Mouse (Mus musculus) heart, embryonic 11.5 days (tissue): ENCODE results near the gene Rnf222. TPM values are rescaled to one million over a fixed set of nuclear protein-coding genes. Genes with fewer than 3 reads are reported as not detected.

ENCODE experiments used
- ATAC-seq: fragments of 200-750 bp; cut with Nextera tagmentation; replicated peaks from 2 replicates; pipeline ENCODE4 v1.8.0; 2017; ENCODE audit warnings: moderate library complexity; ENCODE audit not compliant: insufficient number of reproducible peaks, low FRiP score, low TSS enrichment
- H3K27ac ChIP-seq: fragments of 300-500 bp; sonication (generic); 2 replicates; pipeline ENCODE4 v1.5.1; 2014; ENCODE audit warnings: mild to moderate bottlenecking, low read depth, low read length
- H3K27me3 ChIP-seq: fragments of 300-500 bp; sonication (generic); 2 replicates; pipeline ENCODE4 v1.6.1; 2014; ENCODE audit warnings: mild to moderate bottlenecking, low read length, mixed read lengths; ENCODE audit not compliant: control insufficient read depth, insufficient read depth
- H3K36me3 ChIP-seq: fragments of 300-500 bp; sonication (generic); 2 replicates; pipeline ENCODE4 v1.6.1; 2014; ENCODE audit warnings: mild to moderate bottlenecking, low read length, moderate library complexity, mixed read lengths; ENCODE audit not compliant: control insufficient read depth, insufficient read depth
- H3K4me1 ChIP-seq: fragments of 300-500 bp; sonication (generic); 2 replicates; pipeline ENCODE4 v1.6.1; 2014; ENCODE audit warnings: low read length; ENCODE audit not compliant: control insufficient read depth, insufficient read depth
- H3K4me2 ChIP-seq: fragments of 300-500 bp; sonication (generic); 2 replicates; pipeline ENCODE4 v1.6.1; 2014; ENCODE audit warnings: mild to moderate bottlenecking, moderate library complexity
- H3K4me3 ChIP-seq: fragments of 300-500 bp; sonication (generic); 2 replicates; pipeline ENCODE4 v1.5.1; 2014; ENCODE audit warnings: low read depth, low read length
- H3K9ac ChIP-seq: fragments of 300-500 bp; sonication (generic); 2 replicates; pipeline ENCODE4 v1.6.1; 2014; ENCODE audit warnings: mild to moderate bottlenecking, low read depth, low read length, moderate library complexity
- H3K9me3 ChIP-seq: fragments of 300-500 bp; sonication (generic); replicated peaks from 2 replicates; pipeline ENCODE4 v1.6.1; 2016; ENCODE audit warnings: low read length; ENCODE audit not compliant: control insufficient read depth
- WGBS: fragments of 180-500 bp; shearing (Covaris S2); extraction: QIAGEN DNeasy Blood & Tissue Kit; methylation state at CpG from one replicate; pipeline ENCODE4 v1.1.7; 2014; ENCODE audit not compliant: insufficient replicate concordance; 5-methylcytosine and 5-hydroxymethylcytosine counted together
- polyA plus RNA-seq: library from polyadenylated mRNA; unstranded; fragments of >200 nt; fragmentation: Nextera tagmentation; extraction: Ambion mirVana; gene quantifications from 2 replicates; pipeline ENCODE4 v1.2.1, GENCODE M21; 2014

Gene Rnf222
- polyA plus RNA-seq, 1 experiment from 2014 or later: 0.11 TPM

DNA sequence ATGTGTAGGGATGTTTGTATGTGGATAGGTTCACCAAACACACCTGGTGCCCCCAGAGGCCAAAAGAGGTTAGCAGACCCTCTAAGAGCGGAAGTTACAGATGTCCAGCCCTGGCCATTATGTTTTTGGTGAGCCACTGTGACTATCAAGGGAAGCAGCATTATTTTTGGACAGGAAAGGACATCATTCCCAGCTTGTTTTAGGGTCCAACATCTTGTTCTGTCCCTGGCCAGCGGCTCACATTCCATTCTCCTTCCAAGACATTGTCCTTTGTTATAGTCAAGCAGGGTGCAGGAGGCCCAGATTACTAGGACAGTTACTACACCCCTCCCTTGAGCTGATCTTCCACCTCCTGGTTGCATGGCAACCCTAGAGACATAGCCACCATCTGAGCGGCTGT is 18.9 kb downstream of the Rnf222 start:
- no peak for ATAC-seq
- 77% methylated on average over 3 of the region's 3 CpGs for WGBS
- Histone ChIP-seq H3K9me3 (no peaks in the 10 kb centered on the region), H3K27me3 (no peaks in the 10 kb centered on the region), H3K27ac (no peak overlapping the region), H3K9ac (no peak overlapping the region), H3K4me3 (no peak overlapping the region), H3K4me1 (peaks cover 7% of the 10 kb centered on the region; the same call in 1 of the 2 replicates), H3K4me2 (no peak overlapping the region), H3K36me3 (peaks cover 26% of the 10 kb centered on the region)

DNA sequence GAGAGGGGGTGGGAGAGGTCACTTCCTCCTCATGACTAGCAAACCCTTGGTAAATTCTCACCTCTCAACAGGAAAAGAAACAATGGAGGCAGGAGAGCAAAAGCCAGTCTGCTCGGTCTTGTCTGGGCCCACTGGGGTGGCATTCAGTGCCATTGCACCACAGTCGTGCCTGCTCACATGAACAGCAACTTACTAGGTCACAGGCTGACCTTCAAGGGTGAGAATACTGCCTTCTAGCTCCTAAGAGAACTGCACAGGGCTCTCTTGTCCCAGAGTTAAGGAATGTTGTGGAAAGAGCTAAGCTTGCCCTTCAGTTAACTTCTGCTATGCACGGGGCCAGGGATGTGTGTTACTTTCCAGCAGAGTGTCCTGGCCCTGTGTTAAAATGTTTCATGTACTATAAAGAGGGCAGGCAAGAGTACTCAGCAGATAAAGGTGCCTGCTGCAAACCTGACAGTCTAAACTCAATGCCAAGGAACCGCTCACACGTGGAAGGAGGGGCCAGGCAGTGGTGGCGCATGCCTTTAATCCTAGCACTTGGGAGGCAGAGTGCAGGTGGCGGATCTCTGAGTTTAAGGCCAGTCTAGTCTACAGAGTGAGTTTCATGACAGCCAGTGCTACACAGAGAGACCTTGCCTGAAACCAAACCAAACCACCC is 20.6 kb downstream of the Rnf222 start:
- H3K4me3 ChIP-seq: no peak overlapping the region
- H3K36me3 ChIP-seq: peaks cover 15% of the 10 kb centered on the region
- H3K9me3 ChIP-seq: no peaks in the 10 kb centered on the region
- ATAC-seq: no peak
- H3K9ac ChIP-seq: no peak overlapping the region
- WGBS: 42% methylated on average over 7 of the region's 7 CpGs
- H3K4me2 ChIP-seq: no peak overlapping the region
- peaks cover 3% of the 10 kb centered on the region; the same call in 1 of the 2 replicates for H3K4me1 ChIP-seq
- no peaks in the 10 kb centered on the region for H3K27me3 ChIP-seq
- H3K27ac ChIP-seq: no peak overlapping the region

DNA sequence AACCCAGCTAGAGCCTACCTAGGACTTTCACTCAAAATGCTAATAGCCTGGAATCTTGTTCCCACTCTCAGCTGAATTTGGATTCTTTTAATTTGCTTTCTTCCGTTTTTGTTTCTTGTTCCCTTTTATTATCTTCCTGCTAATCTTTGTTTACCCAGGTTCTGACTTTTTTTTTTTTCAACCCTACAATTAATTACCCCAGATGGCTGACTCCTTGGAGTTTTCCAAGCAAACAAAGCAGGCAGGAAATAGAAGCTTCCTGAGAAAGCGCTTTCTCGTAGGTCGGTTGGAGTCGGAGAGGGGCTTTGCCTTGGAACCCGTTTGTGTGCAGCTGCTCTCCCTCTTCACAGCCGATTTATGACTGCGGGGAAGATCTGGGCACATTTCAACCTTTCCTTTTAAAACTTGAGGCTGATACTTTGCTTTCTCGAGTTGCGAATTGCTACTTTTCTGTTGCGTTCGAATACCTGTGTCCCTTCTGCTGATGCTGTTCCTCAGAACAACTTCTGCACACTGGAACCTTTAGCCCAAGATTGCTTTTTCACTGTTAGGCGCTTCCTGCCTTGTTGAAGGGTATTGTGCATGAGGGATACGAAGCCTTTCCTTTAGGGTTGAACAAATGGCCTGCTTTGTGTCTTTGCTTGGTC is 23.3 kb downstream of the Rnf222 start:
- Histone ChIP-seq H3K27ac (peak overlapping the region; percentile 24; the same call in 1 of the 2 replicates), H3K4me3 (no peak overlapping the region), H3K9me3 (no peaks in the 10 kb centered on the region), H3K4me1 (peaks cover 3% of the 10 kb centered on the region; the same call in 1 of the 2 replicates), H3K9ac (no peak overlapping the region), H3K4me2 (no peak overlapping the region), H3K36me3 (no peaks in the 10 kb centered on the region), H3K27me3 (no peaks in the 10 kb centered on the region)
- 48% methylated on average over 14 of the region's 14 CpGs for WGBS
- no peak for ATAC-seq

DNA sequence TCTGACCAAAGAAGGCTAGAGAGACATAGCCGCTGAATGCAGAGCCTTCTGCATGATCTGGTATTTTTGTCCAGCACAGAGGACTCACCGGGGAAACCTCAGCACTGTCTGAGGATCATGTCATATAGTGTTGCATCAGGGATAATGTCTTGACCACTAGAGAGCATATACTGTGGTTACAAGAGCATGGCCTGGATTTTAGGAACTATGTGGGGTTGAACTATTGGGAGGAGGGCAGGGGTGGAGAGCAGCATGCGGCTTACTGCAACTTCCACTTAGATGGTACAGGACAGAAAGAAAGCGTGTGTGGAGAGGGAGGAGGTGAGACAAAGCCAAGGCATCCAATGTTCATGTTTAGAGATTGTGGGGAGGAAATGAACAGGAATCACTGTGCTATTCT is 26.2 kb downstream of the Rnf222 start:
- Histone ChIP-seq H3K4me2 (no peak overlapping the region), H3K27ac (no peak overlapping the region), H3K4me3 (no peak overlapping the region), H3K4me1 (no peaks in the 10 kb centered on the region), H3K36me3 (no peaks in the 10 kb centered on the region), H3K9me3 (no peaks in the 10 kb centered on the region), H3K9ac (no peak overlapping the region), H3K27me3 (no peaks in the 10 kb centered on the region)
- no peak for ATAC-seq
- 79% methylated on average over 4 of the region's 4 CpGs for WGBS

DNA sequence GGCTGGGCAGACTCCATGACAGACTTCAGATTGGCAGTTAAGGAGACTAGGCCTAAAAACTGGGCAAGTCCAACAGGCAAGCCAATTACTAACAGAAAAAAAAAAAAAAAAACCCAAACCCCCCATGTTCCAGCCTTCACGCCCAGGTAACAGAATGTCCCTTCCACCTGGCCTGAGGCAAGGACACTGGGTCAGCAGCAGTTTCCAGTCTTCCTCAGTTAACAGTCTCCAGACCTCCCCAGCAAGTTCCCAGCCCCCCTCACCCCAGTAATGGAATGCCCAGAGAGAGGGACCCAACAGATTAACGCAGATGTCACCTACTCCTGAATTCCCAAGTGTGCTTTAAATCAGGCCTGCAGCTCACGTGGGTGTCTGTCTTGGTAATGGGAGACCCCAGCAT is 34.8 kb downstream of the Rnf222 start:
- 65% methylated on average over 3 of the region's 3 CpGs for WGBS
- H3K36me3 ChIP-seq: no peaks in the 10 kb centered on the region
- H3K9ac ChIP-seq: no peak overlapping the region
- H3K4me3 ChIP-seq: no peak overlapping the region
- H3K4me1 ChIP-seq: no peaks in the 10 kb centered on the region
- H3K27me3 ChIP-seq: no peaks in the 10 kb centered on the region
- no peak for ATAC-seq
- H3K27ac ChIP-seq: no peak overlapping the region
- no peaks in the 10 kb centered on the region for H3K9me3 ChIP-seq
- no peak overlapping the region for H3K4me2 ChIP-seq

GRCm38 (mm10) chr11:68924749-68925148 is 36.4 kb downstream of the Rnf222 start:
- no peak for ATAC-seq
- Histone ChIP-seq H3K4me1 (no peaks in the 10 kb centered on the region), H3K9ac (no peak overlapping the region), H3K27me3 (no peaks in the 10 kb centered on the region), H3K4me3 (no peak overlapping the region), H3K36me3 (no peaks in the 10 kb centered on the region), H3K4me2 (no peak overlapping the region), H3K9me3 (no peaks in the 10 kb centered on the region), H3K27ac (no peak overlapping the region)
- WGBS: 85% methylated on average over 2 of the region's 2 CpGs

DNA sequence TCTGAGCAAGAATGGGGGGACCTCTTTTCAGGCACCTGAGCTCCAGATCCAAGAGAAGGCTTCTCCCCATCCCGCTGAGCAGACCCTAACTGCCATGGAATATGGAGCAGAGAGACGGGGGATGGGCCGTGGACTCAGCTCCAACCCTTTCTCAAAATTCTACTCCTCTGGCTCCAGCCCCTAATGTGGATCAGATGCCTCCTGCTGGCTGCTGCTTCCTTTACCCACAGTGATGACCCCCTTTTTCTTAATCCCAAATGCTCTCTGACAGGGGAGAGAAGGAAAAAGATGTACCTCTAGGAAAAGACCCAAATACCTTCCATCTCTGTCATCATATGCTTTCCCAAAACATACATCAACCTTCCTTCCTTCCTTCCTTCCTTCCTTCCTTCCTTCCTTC is 38.6 kb downstream of the Rnf222 start, which contains the start of gene Odf4:
Gene Odf4 (minus strand): TSS at position 101 of the 400 bp plus-strand sequence.
- Histone ChIP-seq H3K36me3 (no peaks in the 10 kb centered on the region), H3K27ac (no peak within 1 kb of the TSS), H3K27me3 (no peaks in the 10 kb centered on the region), H3K9me3 (no peaks in the 10 kb centered on the region), H3K4me3 (no peak within 1 kb of the TSS), H3K9ac (no peak within 1 kb of the TSS), H3K4me1 (no peaks in the 10 kb centered on the region), H3K4me2 (no peak within 1 kb of the TSS)
- no peak for ATAC-seq
- WGBS: 59% methylated on average over 3 of the region's 3 CpGs

DNA sequence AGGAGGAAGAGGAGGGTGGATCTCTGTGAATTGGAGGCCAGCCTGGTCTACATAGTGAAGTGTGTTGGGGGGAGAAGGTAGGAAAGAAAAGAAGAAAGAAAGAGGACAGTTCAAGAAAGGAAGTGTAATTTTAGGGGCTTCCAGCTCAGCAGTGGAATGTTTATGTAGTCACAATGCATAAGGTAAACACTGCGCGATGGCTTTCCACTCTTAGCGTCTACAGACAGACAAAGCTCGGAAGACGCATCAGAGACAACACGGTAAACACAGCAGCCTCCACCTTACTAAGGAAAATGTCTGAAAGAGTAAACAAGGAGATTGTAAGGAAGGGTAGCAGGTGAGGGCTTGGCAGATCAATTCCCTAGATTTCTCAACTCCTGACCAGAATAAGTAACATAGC is 41.6 kb downstream of the Rnf222 start:
- H3K4me3 ChIP-seq: no peak overlapping the region
- no peak overlapping the region for H3K4me2 ChIP-seq
- WGBS: 65% methylated on average over 6 of the region's 6 CpGs
- no peaks in the 10 kb centered on the region for H3K9me3 ChIP-seq
- H3K36me3 ChIP-seq: no peaks in the 10 kb centered on the region
- H3K27me3 ChIP-seq: no peaks in the 10 kb centered on the region
- no peak overlapping the region for H3K9ac ChIP-seq
- H3K27ac ChIP-seq: no peak overlapping the region
- H3K4me1 ChIP-seq: no peaks in the 10 kb centered on the region
- no peak for ATAC-seq
